Mouse (Mus musculus): ENCODE data around the gene Smarcd1.

- no peak for TF ChIP-seq CTCF (IDR thresholded peaks at IDR 0.05; ENCODE audit: borderline replicate concordance, extremely low read depth, insufficient read depth, insufficient read length)
- no peak for TF ChIP-seq POLR2A (IDR thresholded peaks at IDR 0.05; ENCODE audit: borderline replicate concordance, extremely low read depth, insufficient read depth, insufficient read length, poor library complexity, severe bottlenecking)
These were observed 11.0 kb upstream of the Smarcd1 start for GRCm38 (mm10) chr15:99690924-99691323.
